Comparison of ENCODE assay signal across 17 mouse cellular contexts in the genomic region with DNA sequence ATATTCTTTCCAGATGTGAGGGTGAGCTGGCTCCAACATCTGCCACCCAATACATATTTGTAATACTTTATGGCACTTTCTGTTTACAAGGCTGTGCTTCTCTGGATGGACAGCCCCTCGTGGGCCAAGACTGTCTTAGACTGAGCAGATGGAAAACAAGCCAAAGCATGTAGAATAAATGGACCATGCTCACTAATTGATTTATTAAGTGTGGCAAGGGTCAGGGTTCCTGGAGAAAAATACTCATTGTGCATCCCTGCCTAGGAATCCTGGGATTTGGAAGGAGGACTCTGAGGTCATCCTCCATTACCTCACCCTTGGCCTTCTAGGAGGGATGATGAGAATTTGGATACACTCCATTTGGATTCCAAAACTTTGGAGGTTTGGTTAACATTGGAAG.
DNase-seq lines count a peak whose midpoint lies in the region; ATAC-seq and TF ChIP-seq lines count a peak whose summit lies in the region.
"Had no signal": no experiment of that assay in that cellular context is flagged by ENCODE, and none has a peak within 500 bp of the region (broad histone marks: within the 10 kb centered on the region; RNA-seq: fewer than 3 reads in every experiment).

No protein-coding gene starts in this region.

- intact Hi-C loops in left cerebral cortex, adult 2 months (cut with DNase I) = no loop called here

- no peak overlapping the region for H3K4me3 ChIP-seq in neural tube, embryonic 15.5 days (replicated peaks)
- H3K4me3 ChIP-seq in stomach, embryonic 16.5 days (replicated peaks; ENCODE audit: low read length) = no peak overlapping the region
- H3K4me3 ChIP-seq in thymus, adult 2 months (ENCODE audit: control insufficient read depth, insufficient read depth, low read length) = no peak overlapping the region
- no peak overlapping the region for H3K4me3 ChIP-seq in left cerebral cortex, adult 2 months
- H3K4me3 ChIP-seq: erythroblast, embryonic 14.5 days had no signal

- no peak for ATAC-seq in neural tube, embryonic 15.5 days (ENCODE audit: low FRiP score)
- peak; percentile 30; the same call in 1 of the 2 replicates for ATAC-seq in stomach, embryonic 16.5 days (ENCODE audit: insufficient read depth, low FRiP score)

- no peak for TF ChIP-seq POLR2A in thymus, adult 2 months (IDR thresholded peaks at IDR 0.05; ENCODE audit: control insufficient read depth, extremely low read depth, insufficient read depth, low read length, poor library complexity)

- no peak overlapping the region for H3K4me2 ChIP-seq in neural tube, embryonic 15.5 days
- no peak overlapping the region for H3K4me2 ChIP-seq in stomach, embryonic 16.5 days (ENCODE audit: low read depth, low read length)
- H3K4me2 ChIP-seq: heart, embryonic 11.5 days had no signal

- no peak overlapping the region for H3K9ac ChIP-seq in neural tube, embryonic 15.5 days (replicated peaks)
- H3K9ac ChIP-seq in stomach, embryonic 16.5 days (ENCODE audit: low read length) = no peak overlapping the region
- H3K9ac ChIP-seq: forebrain, postnatal 0 days had no signal

- TF ChIP-seq CTCF in thymus, adult 2 months (IDR thresholded peaks at IDR 0.05; ENCODE audit: borderline replicate concordance, control insufficient read depth, extremely low read depth, insufficient read depth, low read length, poor library complexity) = no peak
- no peak for TF ChIP-seq CTCF in left cerebral cortex, adult 2 months (IDR thresholded peaks at IDR 0.05)

- no peaks in the 10 kb centered on the region for H3K27me3 ChIP-seq in neural tube, embryonic 15.5 days (replicated peaks)
- H3K27me3 ChIP-seq in stomach, embryonic 16.5 days (ENCODE audit: control insufficient read depth, insufficient read depth, low read length) = no peaks in the 10 kb centered on the region
- H3K27me3 ChIP-seq in thymus, adult 2 months (ENCODE audit: control insufficient read depth, insufficient read depth, low read length) = no peaks in the 10 kb centered on the region

- peak; percentile 61 for DNase-seq in heart, adult 11 months
- no peak for DNase-seq in heart, adult 8-10 months (ENCODE audit: low spot score)
- peak; percentile 16 for DNase-seq in neural tube, embryonic 10.5 days (ENCODE audit: extremely low spot score, low spot score)
- DNase-seq in lung, postnatal 10 days = peak; percentile 19
- DNase-seq in thymus, adult 2 months = no peak
- no peak for DNase-seq in left cerebral cortex, adult 2 months (ENCODE audit: extremely low spot score in 1 of 2, low spot score in 2 of 2)
- DNase-seq: adrenal gland, adult 8-10 months; cerebellum, adult 11-12 months; forebrain, postnatal 0 days; gastrocnemius, postnatal 10 days; heart, postnatal 36 days; right cerebral cortex, adult 18-20 months had no signal

- 17% methylated on average over 1 of the region's 1 CpGs for WGBS in neural tube, embryonic 15.5 days
- WGBS in stomach, embryonic 16.5 days = 23% methylated on average over 1 of the region's 1 CpGs
- 67% methylated on average over 1 of the region's 1 CpGs for WGBS in thymus, adult 2 months

- H3K36me3 ChIP-seq in neural tube, embryonic 15.5 days = no peaks in the 10 kb centered on the region
- H3K36me3 ChIP-seq in stomach, embryonic 16.5 days (ENCODE audit: control insufficient read depth, insufficient read depth, low read length) = no peaks in the 10 kb centered on the region
- H3K36me3 ChIP-seq in thymus, adult 2 months (ENCODE audit: control insufficient read depth, insufficient read depth, low read length) = no peaks in the 10 kb centered on the region

- no peaks in the 10 kb centered on the region for H3K9me3 ChIP-seq in neural tube, embryonic 15.5 days (replicated peaks)
- no peaks in the 10 kb centered on the region for H3K9me3 ChIP-seq in stomach, embryonic 16.5 days (replicated peaks; ENCODE audit: control insufficient read depth, low read length)

- H3K4me1 ChIP-seq in neural tube, embryonic 15.5 days = peaks cover 13% of the 10 kb centered on the region; the same call in 1 of the 2 replicates
- H3K4me1 ChIP-seq in stomach, embryonic 16.5 days (ENCODE audit: control insufficient read depth, insufficient read depth, low read length) = 0 out of 2 replicates have a peak, but pooled peaks cover 3% of the 10 kb centered on the region
- H3K4me1 ChIP-seq in thymus, adult 2 months (replicated peaks; ENCODE audit: control insufficient read depth, insufficient read depth, low read length) = no peaks in the 10 kb centered on the region

- H3K27ac ChIP-seq in neural tube, embryonic 15.5 days (replicated peaks) = no peak overlapping the region
- no peak overlapping the region; the same call in 1 of the 2 replicates for H3K27ac ChIP-seq in stomach, embryonic 16.5 days (ENCODE audit: low read length)
- no peak overlapping the region for H3K27ac ChIP-seq in thymus, adult 2 months (ENCODE audit: control insufficient read depth, insufficient read depth, low read length)
- H3K27ac ChIP-seq in left cerebral cortex, adult 2 months = no peak overlapping the region
- H3K27ac ChIP-seq: kidney, postnatal 0 days had no signal

Comparison
In these comparisons a context has a peak if more than half of its experiments do, and no peak if none do; other contexts are left out.
1. DNase-seq: peak in heart, adult 11 months (single experiment), neural tube, embryonic 10.5 days (single experiment) and lung, postnatal 10 days (single experiment); none in heart, adult 8-10 months (single experiment), thymus, adult 2 months (single experiment) and left cerebral cortex, adult 2 months (0 of 2).